Mouse (Mus musculus): Measurements from ENCODE around the gene Hoxb9. TPM values are rescaled to one million over a fixed set of nuclear protein-coding genes. Genes with fewer than 3 reads are reported as not detected.

Gene Hoxb9
- 72.9 and 74.7 TPM in 2 replicates for polyA plus RNA-seq (2015; fragmentation: Nextera tagmentation; extraction: Ambion mirVana)

GRCm38 (mm10) chr11:96270996-96271540, at the start of gene Hoxb9:
Gene Hoxb9 (plus strand): TSS chr11:96271457.
- ATAC-seq (ENCODE audit: low read depth), result peak; percentile 78
- Histone ChIP-seq H3K27me3 (peaks cover 7% of the 10 kb centered on the region), H3K9ac (peak within 1 kb of the TSS; percentile 100), H3K4me1 (replicated peaks) (peaks cover 83% of the 10 kb centered on the region), H3K27ac (replicated peaks) (peak within 1 kb of the TSS; percentile 100), H3K9me3 (no peaks in the 10 kb centered on the region), H3K4me3 (peak within 1 kb of the TSS; percentile 99), H3K4me2 (peak within 1 kb of the TSS; percentile 96), H3K36me3 (no peaks in the 10 kb centered on the region)
- WGBS, result under 1% methylated on average over 40 of the region's 40 CpGs

DNA sequence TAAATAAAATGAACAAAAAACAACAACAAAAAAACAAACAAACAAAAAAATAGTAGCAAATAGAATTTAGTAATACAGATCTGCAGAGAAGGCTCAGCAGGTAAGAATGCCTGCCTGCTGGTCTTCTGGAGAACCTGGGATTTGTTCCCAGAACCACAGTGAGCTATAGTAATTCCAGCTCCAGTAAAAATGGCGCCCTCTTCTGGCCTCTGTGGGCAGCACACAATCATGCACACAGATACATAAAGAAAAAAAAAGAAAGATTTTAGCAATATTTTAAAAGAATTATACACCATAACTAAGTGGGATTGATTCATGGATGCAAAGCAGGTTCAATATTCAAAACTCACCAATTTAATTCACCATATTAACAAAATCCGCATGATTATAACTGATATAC, 47.4 kb upstream of the Hoxb9 start:
- H3K4me2 ChIP-seq, result no peak overlapping the region
- H3K36me3 ChIP-seq, result no peaks in the 10 kb centered on the region
- no peak overlapping the region for H3K4me3 ChIP-seq
- no peaks in the 10 kb centered on the region for H3K9me3 ChIP-seq
- ATAC-seq (ENCODE audit: low read depth), result no peak
- no peaks in the 10 kb centered on the region for H3K27me3 ChIP-seq
- 47% methylated on average over 2 of the region's 2 CpGs for WGBS
- no peak overlapping the region for H3K27ac ChIP-seq (replicated peaks)
- no peak overlapping the region for H3K9ac ChIP-seq
- no peaks in the 10 kb centered on the region for H3K4me1 ChIP-seq (replicated peaks)

DNA sequence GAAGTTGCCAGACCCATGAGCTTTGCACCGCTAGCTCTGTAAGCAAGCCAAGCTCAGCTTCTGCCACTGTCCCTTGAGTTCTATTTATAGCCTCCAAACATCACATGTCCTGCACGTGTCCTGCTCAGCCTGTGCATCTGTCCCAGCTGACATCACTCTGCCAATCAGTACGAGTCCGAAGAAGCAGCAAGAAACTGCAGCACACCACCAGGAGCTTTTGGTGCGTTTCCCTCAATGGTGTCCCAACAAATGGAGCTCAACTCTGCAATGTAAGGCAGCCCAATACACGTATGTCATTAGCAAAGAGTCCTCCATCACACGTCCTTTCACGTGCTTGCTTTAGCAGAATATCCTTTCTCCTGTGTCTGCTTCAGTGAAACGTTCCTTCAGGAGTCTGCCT, 43.6 kb upstream of the Hoxb9 start:
- Histone ChIP-seq H3K4me1 (replicated peaks) (no peaks in the 10 kb centered on the region), H3K9ac (no peak overlapping the region), H3K27ac (replicated peaks) (no peak overlapping the region), H3K9me3 (no peaks in the 10 kb centered on the region), H3K4me2 (no peak overlapping the region), H3K36me3 (no peaks in the 10 kb centered on the region), H3K4me3 (no peak overlapping the region), H3K27me3 (0 out of 2 replicates have a peak, but pooled peaks cover 7% of the 10 kb centered on the region)
- 86% methylated on average over 9 of the region's 9 CpGs for WGBS
- ATAC-seq (ENCODE audit: low read depth), result no peak

DNA sequence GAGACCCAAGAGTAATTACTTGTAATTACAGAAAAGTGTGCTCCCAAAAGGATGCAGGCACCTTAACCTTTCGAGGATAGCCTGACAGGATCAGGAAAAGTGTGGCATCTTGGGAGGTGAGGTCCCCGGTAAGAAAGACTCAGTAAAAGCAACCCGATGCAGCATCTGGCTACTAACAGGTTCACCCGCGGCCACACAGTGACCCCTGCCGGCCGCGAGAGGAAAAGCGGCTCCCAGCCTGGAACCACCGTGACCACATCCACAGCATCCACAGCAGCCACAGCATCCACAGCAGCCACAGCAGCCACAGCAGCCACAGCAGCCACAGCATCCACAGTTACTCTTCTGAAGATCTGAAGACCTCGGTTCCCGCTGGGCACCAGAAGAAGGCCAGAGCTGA, 36.4 kb upstream of the Hoxb9 start:
- Histone ChIP-seq H3K9ac (no peak overlapping the region), H3K4me3 (no peak overlapping the region), H3K9me3 (no peaks in the 10 kb centered on the region), H3K4me1 (replicated peaks) (no peaks in the 10 kb centered on the region), H3K27me3 (peaks cover 29% of the 10 kb centered on the region), H3K36me3 (no peaks in the 10 kb centered on the region), H3K27ac (replicated peaks) (no peak overlapping the region), H3K4me2 (no peak overlapping the region)
- WGBS, result 4% methylated on average over 12 of the region's 12 CpGs
- ATAC-seq (ENCODE audit: low read depth), result no peak

- ATAC-seq (ENCODE audit: low read depth), result no peak
- Histone ChIP-seq H3K27me3 (peaks cover 6% of the 10 kb centered on the region), H3K4me2 (no peak overlapping the region), H3K27ac (replicated peaks) (no peak overlapping the region), H3K9me3 (no peaks in the 10 kb centered on the region), H3K4me1 (replicated peaks) (no peaks in the 10 kb centered on the region), H3K36me3 (no peaks in the 10 kb centered on the region), H3K4me3 (no peak overlapping the region), H3K9ac (no peak overlapping the region)
- 4% methylated on average over 7 of the region's 7 CpGs for WGBS
Observed at GRCm38 (mm10) chr11:96240211-96240610, 31.0 kb upstream of the Hoxb9 start.

DNA sequence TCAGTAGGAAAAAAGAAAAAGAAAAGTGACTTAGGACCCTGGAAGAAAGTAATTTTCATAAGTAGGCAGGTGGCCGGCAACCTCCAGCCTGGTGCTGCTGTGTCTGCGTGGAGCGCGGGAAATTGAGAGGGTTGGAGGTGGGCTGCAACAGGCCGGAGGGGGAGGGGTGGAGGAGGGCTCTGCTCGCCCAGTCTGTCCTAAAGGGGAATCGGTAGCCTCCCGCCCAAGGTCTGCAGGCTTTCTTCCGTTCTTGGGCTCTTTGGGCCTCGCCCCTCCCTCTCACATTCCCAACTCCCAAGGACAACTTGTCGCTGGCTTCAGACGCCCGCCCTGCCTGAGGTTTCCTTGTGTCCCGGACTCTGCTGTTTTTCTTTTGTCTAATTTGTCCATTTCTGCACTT, 20.4 kb upstream of the Hoxb9 start:
- peaks cover 42% of the 10 kb centered on the region for H3K4me1 ChIP-seq (replicated peaks)
- H3K9me3 ChIP-seq, result no peaks in the 10 kb centered on the region
- peak overlapping the region; percentile 83 for H3K9ac ChIP-seq
- WGBS, result under 1% methylated on average over 14 of the region's 14 CpGs
- H3K4me3 ChIP-seq, result peak overlapping the region; percentile 58
- H3K4me2 ChIP-seq, result peak overlapping the region; percentile 64
- ATAC-seq (ENCODE audit: low read depth), result peak; percentile 42; the same call in 1 of the 2 replicates
- peak overlapping the region; percentile 78 for H3K27ac ChIP-seq (replicated peaks)
- H3K27me3 ChIP-seq, result peaks cover 51% of the 10 kb centered on the region
- no peaks in the 10 kb centered on the region for H3K36me3 ChIP-seq

DNA sequence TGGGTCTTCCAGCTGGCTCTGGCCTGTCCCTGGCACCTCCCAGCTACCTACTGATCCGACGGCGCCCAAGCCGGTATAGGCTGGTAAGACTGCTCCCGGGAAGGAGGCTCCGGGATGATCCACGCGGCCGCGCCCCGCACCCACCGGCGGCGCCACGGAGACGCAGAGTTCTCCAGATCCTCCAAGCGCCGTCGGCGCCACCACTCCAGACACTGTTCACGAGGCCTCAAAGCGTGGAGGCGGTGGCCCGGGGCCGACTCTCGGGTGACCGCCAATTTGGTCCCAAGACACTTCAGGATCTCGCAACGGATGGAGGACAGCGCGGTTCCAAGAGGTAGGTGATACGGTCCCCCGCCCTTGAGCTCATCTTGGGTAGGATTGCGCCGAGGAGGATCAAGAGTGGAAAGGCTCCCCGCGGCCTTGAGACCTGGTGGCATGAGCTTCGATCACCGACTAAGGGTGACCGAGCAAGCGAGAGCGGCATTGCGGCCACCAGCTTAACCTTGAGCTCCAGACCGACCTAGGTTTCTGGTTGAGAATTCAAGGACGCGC, 19.7 kb upstream of the Hoxb9 start:
- Histone ChIP-seq H3K9ac (peak overlapping the region; percentile 83), H3K4me3 (peak overlapping the region; percentile 58), H3K4me2 (peak overlapping the region; percentile 64), H3K9me3 (no peaks in the 10 kb centered on the region), H3K4me1 (replicated peaks) (peaks cover 49% of the 10 kb centered on the region), H3K36me3 (no peaks in the 10 kb centered on the region), H3K27ac (replicated peaks) (peak overlapping the region; percentile 78), H3K27me3 (peaks cover 56% of the 10 kb centered on the region)
- peak; percentile 74 for ATAC-seq (ENCODE audit: low read depth)
- 1% methylated on average over 46 of the region's 46 CpGs for WGBS

DNA sequence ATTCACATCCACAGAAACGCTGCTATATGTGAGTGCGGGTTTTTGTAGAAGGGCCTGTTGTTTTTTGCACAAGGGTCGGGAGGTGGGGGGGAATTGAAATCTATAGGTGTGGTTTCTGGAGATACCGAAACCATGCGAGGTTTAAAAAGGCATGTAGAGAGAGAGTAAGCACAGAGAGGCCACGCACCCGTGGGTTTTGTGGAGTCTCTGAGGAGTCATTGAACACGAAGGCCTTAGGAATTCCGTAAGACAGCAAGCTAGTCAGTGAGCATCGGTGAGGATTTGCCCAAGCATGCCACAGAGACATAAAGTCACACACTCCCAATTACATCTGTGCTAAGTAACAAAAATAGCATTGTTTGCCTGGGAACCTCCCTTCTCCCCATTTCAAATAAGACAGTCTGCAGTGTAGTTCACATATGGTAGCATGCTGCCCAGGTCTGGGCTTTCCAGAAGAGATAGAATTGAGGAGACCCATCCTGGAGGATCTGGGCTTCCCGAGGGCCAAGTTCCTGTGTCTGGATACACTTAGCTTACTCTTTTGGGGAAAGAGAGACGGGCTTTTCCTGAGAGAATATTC, 18.6 kb upstream of the Hoxb9 start:
- Histone ChIP-seq H3K36me3 (no peaks in the 10 kb centered on the region), H3K27me3 (peaks cover 65% of the 10 kb centered on the region), H3K9ac (peak overlapping the region; percentile 83), H3K4me2 (peak overlapping the region; percentile 64), H3K4me1 (replicated peaks) (peaks cover 58% of the 10 kb centered on the region), H3K4me3 (peak overlapping the region; percentile 58), H3K9me3 (no peaks in the 10 kb centered on the region), H3K27ac (replicated peaks) (peak overlapping the region; percentile 78)
- 2% methylated on average over 12 of the region's 12 CpGs for WGBS
- no peak for ATAC-seq (ENCODE audit: low read depth)

DNA sequence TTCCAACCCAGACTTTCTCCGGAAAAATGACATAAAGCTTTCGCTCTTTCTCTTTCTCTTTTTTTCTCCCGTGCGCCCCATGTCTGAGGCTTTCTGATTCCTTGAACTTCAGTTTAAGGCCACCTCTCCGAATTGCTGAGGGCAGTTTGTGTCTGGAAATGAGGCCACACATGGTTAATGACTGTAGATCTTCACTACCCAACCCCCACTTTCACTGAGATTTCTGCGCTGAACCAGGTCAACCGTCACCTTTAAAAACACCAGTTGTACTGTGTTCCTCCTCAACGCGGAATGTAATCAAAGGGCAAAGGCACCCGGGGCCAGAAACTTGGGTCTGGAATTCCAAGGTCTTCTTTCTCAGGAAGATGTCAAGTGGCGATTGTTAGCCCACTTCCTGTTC, 17.0 kb upstream of the Hoxb9 start:
- Histone ChIP-seq H3K27ac (replicated peaks) (no peak overlapping the region), H3K4me3 (peak overlapping the region; percentile 58), H3K9ac (peak overlapping the region; percentile 83), H3K27me3 (peaks cover 77% of the 10 kb centered on the region), H3K36me3 (no peaks in the 10 kb centered on the region), H3K4me1 (replicated peaks) (peaks cover 74% of the 10 kb centered on the region), H3K4me2 (peak overlapping the region; percentile 64), H3K9me3 (no peaks in the 10 kb centered on the region)
- no peak for ATAC-seq (ENCODE audit: low read depth)
- 2% methylated on average over 11 of the region's 11 CpGs for WGBS

DNA sequence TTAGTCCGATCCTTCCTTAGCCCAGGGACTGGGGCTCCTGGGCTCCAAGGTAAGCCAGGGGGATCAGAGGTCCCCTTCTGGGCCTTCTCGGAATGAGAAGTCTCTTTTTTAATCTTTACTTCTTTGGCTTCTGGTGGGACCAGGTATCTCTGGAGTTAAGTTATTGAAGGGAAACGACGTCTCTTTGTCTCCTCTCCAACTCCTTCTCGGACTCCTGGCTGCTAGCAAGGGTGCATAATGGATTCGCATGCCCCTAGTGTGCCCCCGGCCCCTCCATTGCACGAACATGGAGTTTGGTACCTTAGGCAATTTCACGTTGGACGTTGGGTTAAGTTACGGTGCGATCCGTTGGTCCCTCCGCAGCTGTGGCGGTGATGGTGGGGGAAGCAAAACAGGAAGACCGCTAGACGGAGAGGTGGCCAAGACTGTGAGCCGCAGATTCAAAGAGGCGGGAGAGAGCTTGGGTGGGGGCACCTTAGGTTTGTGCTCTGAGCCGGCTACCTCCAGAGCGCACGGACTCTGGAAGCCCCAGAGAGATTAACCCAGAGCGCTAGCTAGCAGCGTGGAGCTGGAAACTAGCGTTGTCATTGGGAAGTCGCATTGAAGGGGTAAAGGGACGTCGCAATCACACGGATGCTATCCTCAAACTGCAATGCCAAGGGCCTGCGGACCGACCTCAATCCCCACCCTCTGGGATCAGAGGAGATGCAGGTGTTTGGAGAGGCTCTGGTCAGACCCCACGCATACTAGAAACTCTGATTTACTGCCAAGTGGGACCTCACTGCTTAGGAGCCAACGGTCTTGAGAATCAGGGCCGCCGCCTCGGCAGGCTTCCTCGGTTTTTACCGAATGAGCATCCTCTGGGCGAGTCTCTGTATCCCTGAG, 15.9 kb upstream of the Hoxb9 start:
- Histone ChIP-seq H3K9ac (peak overlapping the region; percentile 67), H3K4me1 (replicated peaks) (peaks cover 82% of the 10 kb centered on the region), H3K4me3 (peak overlapping the region; percentile 58), H3K27ac (replicated peaks) (no peak overlapping the region), H3K4me2 (peak overlapping the region; percentile 64), H3K9me3 (no peaks in the 10 kb centered on the region), H3K27me3 (peaks cover 67% of the 10 kb centered on the region), H3K36me3 (no peaks in the 10 kb centered on the region)
- no peak for ATAC-seq (ENCODE audit: low read depth)
- 2% methylated on average over 39 of the region's 39 CpGs for WGBS

GRCm38 (mm10) chr11:96255996-96256445, 15.2 kb upstream of the Hoxb9 start:
- H3K27me3 ChIP-seq, result peaks cover 60% of the 10 kb centered on the region
- H3K9ac ChIP-seq, result peak overlapping the region; percentile 67
- H3K4me2 ChIP-seq, result peak overlapping the region; percentile 64
- 6% methylated on average over 14 of the region's 14 CpGs for WGBS
- H3K36me3 ChIP-seq, result no peaks in the 10 kb centered on the region
- peak overlapping the region; percentile 58 for H3K4me3 ChIP-seq
- H3K27ac ChIP-seq (replicated peaks), result no peak overlapping the region
- H3K4me1 ChIP-seq (replicated peaks), result peaks cover 82% of the 10 kb centered on the region
- H3K9me3 ChIP-seq, result no peaks in the 10 kb centered on the region
- ATAC-seq (ENCODE audit: low read depth), result no peak

GRCm38 (mm10) chr11:96257141-96257540, 14.1 kb upstream of the Hoxb9 start:
- 28% methylated on average over 2 of the region's 2 CpGs for WGBS
- ATAC-seq (ENCODE audit: low read depth), result no peak
- H3K4me2 ChIP-seq, result no peak overlapping the region
- H3K27me3 ChIP-seq, result peaks cover 60% of the 10 kb centered on the region
- no peaks in the 10 kb centered on the region for H3K36me3 ChIP-seq
- no peaks in the 10 kb centered on the region for H3K9me3 ChIP-seq
- no peak overlapping the region for H3K27ac ChIP-seq (replicated peaks)
- no peak overlapping the region for H3K9ac ChIP-seq
- H3K4me1 ChIP-seq (replicated peaks), result peaks cover 93% of the 10 kb centered on the region
- no peak overlapping the region for H3K4me3 ChIP-seq
